Mouse (Mus musculus): ENCODE measurements around the gene Tmtc3.
A peak's percentile ranks its signal among the peaks of the same experiment; 100 is the strongest.
"Not testable (repeated sequence)": the region's sequence is repeated elsewhere in the genome, so short reads cannot be mapped to it uniquely, and the experiment has no call there.

Tmtc3 gene

DNA sequence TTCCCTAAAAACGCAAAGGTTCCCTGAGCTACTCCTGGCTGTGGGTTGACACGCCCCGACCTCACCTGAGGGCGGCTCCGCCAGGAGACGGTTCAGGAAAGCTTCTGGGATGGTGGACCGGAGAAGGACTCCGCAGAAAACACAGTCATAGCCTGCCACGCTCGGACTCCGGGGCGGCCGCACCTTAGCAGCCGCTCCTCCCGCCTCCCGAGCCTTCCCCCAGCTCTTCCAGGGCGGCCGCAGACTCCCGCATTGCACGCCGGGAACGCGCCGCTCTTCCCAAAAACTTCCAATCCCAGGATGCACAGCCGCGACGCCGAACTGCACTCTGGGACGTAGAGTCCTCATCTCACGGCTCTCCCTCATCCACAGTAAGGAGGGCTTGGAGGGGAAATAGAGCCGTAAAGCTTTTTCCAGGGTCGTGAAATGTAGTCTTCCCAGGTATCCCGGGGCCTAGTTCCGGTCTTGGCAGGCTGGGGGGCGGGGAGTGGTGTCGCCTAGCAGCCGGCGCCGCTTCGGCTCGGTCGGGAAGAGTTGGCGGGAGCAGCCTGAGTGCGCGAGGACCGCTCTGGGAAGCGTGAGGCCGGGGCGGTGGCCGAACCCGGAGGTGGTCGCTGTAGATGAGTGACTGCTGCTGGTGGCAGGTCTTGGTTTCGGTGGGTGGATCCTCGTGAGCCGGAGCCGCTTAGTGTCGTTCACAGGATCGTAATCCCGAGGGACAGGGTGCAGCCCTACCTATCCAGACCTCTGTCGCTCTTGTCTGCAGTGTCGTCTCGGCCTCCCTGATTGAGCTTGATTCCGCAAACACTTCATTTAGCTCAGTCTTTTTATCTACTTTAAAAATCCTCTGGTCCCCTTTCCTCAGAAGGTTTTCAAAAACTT, at the start of gene Tmtc3, which contains the start of gene Cep290:
Gene Tmtc3 (minus strand): TSS at position 254 of the 882 bp plus-strand sequence.
Gene Cep290 (plus strand): TSS at position 462 of the 882 bp plus-strand sequence.
- DNase-seq (ENCODE audit: low spot score in 2 of 2) = peak; percentile 68 to 72

- DNase-seq (ENCODE audit: low spot score in 2 of 2) = no peak
These were observed 37.6 kb upstream of the Tmtc3 start for GRCm38 (mm10) chr10:100524499-100525390.

GRCm38 (mm10) chr10:100522330-100522729, 35.2 kb upstream of the Tmtc3 start:
- DNase-seq (ENCODE audit: low spot score in 2 of 2) = no peak

DNA sequence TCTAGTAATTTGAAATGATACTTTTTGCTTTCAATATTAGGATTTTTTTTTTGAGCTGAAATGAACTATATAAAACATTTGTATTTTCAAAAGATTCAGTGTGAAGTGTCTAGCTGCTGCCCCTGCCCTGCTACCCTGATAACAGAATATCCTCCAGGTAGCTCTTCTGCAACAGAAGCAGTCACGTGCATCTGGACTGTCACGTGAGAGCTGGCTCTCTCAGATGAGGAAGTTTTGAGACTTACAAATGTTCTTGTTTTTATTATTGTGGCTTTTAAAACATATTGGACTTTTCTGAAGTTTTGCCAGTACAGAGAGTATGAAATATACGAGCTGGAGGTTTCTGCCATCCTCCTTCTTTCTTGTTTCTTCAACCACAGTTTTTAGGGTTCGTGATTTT, 34.5 kb upstream of the Tmtc3 start:
- no peak for DNase-seq (ENCODE audit: low spot score in 2 of 2)

- no peak for DNase-seq (ENCODE audit: low spot score in 2 of 2)
These were observed 21.0 kb upstream of the Tmtc3 start for GRCm38 (mm10) chr10:100508170-100508569.

GRCm38 (mm10) chr10:100498309-100498708, 11.2 kb upstream of the Tmtc3 start:
- DNase-seq (ENCODE audit: low spot score in 2 of 2) = no peak

- no peak for DNase-seq (ENCODE audit: low spot score in 2 of 2)
These were observed 4.8 kb upstream of the Tmtc3 start for GRCm38 (mm10) chr10:100491916-100492315.

- peak; percentile 4 to 5 for DNase-seq (ENCODE audit: low spot score in 2 of 2)
These were observed 451 bp downstream of the Tmtc3 start for GRCm38 (mm10) chr10:100486701-100487096.

DNA sequence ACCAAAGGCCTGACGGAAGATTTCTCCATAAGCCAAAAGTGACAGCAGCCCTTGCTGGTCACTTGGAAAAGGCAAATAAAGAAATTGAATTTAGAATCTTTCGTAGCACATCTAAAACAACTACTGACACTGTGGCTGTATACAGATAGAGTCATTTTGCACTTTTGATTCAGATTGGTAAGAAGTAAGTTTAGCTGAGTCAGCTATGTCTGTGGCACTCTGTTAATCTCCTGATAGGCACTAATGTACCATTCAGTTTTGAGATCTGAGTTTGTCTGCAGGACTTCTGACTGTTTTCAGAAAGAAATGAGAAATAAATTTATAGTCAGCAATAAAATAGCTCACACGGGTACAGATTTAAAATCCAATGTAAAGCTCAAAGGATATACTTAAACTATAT, 7.6 kb downstream of the Tmtc3 start:
- DNase-seq (ENCODE audit: low spot score in 2 of 2) = no peak

DNA sequence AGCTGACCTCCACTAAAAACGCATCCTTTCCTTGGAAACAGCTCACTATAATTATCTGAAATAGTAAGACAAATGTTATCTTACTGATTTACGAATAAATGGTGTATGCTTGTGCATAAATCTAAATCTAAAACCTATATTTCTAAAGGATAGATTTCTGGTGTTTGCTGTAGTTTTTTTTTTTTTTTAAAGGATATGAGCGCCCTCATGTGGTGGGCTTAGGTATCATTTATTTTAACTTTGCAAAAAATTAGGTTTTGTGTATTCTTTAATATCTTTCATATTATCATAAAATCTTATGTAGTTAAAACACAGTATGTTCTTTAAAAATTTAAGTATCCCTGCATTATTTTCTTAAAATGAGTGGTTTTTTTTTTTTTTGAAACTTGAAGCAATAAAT, 12.1 kb downstream of the Tmtc3 start:
- no peak for DNase-seq (ENCODE audit: low spot score in 2 of 2)

GRCm38 (mm10) chr10:100460515-100460914, 26.6 kb downstream of the Tmtc3 start:
- no peak for DNase-seq (ENCODE audit: low spot score in 2 of 2)

- DNase-seq (ENCODE audit: low spot score in 2 of 2) = no peak
These were observed 37.8 kb downstream of the Tmtc3 start for GRCm38 (mm10) chr10:100449394-100449793.

GRCm38 (mm10) chr10:100427592-100427991, 59.6 kb downstream of the Tmtc3 start:
- DNase-seq (ENCODE audit: low spot score in 2 of 2) = no peak

DNA sequence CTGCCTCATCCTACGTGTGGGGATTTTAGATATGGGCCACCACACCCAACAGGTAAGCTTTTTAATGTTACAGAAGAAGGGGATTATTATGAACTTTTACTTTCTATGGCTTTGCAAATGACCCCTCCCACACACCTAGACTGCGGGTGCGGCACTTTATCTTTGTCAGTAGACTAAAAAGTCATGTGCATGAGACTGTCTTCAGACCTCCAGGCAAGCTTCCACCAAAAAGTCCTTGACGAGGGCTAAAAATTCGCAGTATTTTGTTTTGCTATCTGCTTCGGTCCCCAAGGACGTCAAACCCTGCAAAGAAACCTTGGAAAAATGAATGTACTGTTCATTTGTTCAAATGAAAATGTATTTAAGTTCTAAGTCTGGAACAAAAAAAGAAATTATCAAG, 71.6 kb downstream of the Tmtc3 start:
- no peak for DNase-seq (ENCODE audit: low spot score in 2 of 2)

- DNase-seq (ENCODE audit: low spot score in 2 of 2) = not testable (repeated sequence)
These were observed 84.8 kb downstream of the Tmtc3 start for GRCm38 (mm10) chr10:100402301-100402700.

All from thymus, postnatal 10 days (tissue).